ENCODE assay signal across 8 mouse cellular contexts in genomic region chr13:111461424-111461823, GRCm38 (mm10). TPM values are rescaled to one million over a fixed set of nuclear protein-coding genes. Genes with fewer than 3 reads are reported as not detected.
DNase-seq lines count a peak whose midpoint lies in the region; ATAC-seq lines count a peak whose summit lies in the region.

No protein-coding gene starts in this region.

- ATAC-seq in common myeloid progenitor, adult 5-6 weeks (replicated peaks; ENCODE audit: low read depth, poor library complexity, severe bottlenecking): peak; percentile 84
- peak; percentile 88 for ATAC-seq in megakaryocyte progenitor cell, adult 5-6 weeks (replicated peaks; ENCODE audit: poor library complexity)

- intact Hi-C loops in left cerebral cortex, postnatal 14 days (cut with DNase I): loop anchor here (5.0 to 10.0 kb wide), 2 partner anchors 281 to 803 kb away; no protein-coding TSS in a partner anchor

- peak; percentile 81 for DNase-seq in cerebellum, adult 9-10 months
- no peak for DNase-seq in cerebellum, adult 11-12 months
- peak; percentile 16 to 62 for DNase-seq in left cerebral cortex, postnatal 14 days (ENCODE audit: low spot score in 2 of 2)
- no peak for DNase-seq in left cerebral cortex, adult 8-10 months (ENCODE audit: low spot score in 2 of 2)
- no peak for DNase-seq in spleen, adult 12 weeks (ENCODE audit: low spot score)
- DNase-seq in urinary bladder, postnatal 14 days (ENCODE audit: low spot score): no peak

RNA-seq across cellular contexts. Expression of gene Gpbp1, which starts 28.5 kb away (rescaled TPM):
- 10 to 100 TPM; 77.6 to 79.6 TPM for total RNA-seq in left cerebral cortex, postnatal 14 days (2021)
- 100 to 1,000 TPM in 1 of 4 experiments, 10 to 100 TPM in 3; 82.3 to 102 (median 90.8) TPM for total RNA-seq in left cerebral cortex, adult 8-10 months (2022)
- total RNA-seq in common myeloid progenitor, adult 5-6 weeks (2017): 193 and 228 TPM in 2 replicates
- 98.7 and 111 TPM in 2 replicates for total RNA-seq in megakaryocyte progenitor cell, adult 5-6 weeks (2015)
- 125 and 164 TPM in 2 replicates for total RNA-seq in megakaryocyte progenitor cell, adult 5-6 weeks (2017)

Comparison
In these comparisons a context has a peak if more than half of its experiments do, and no peak if none do; other contexts are left out.
1. DNase-seq: peak in cerebellum, adult 9-10 months (single experiment) and left cerebral cortex, postnatal 14 days (2 of 2); none in cerebellum, adult 11-12 months (single experiment), left cerebral cortex, adult 8-10 months (0 of 2), spleen, adult 12 weeks (single experiment) and urinary bladder, postnatal 14 days (single experiment).